Comparison of ENCODE assay signal across 9 mouse cellular contexts in the genomic region with DNA sequence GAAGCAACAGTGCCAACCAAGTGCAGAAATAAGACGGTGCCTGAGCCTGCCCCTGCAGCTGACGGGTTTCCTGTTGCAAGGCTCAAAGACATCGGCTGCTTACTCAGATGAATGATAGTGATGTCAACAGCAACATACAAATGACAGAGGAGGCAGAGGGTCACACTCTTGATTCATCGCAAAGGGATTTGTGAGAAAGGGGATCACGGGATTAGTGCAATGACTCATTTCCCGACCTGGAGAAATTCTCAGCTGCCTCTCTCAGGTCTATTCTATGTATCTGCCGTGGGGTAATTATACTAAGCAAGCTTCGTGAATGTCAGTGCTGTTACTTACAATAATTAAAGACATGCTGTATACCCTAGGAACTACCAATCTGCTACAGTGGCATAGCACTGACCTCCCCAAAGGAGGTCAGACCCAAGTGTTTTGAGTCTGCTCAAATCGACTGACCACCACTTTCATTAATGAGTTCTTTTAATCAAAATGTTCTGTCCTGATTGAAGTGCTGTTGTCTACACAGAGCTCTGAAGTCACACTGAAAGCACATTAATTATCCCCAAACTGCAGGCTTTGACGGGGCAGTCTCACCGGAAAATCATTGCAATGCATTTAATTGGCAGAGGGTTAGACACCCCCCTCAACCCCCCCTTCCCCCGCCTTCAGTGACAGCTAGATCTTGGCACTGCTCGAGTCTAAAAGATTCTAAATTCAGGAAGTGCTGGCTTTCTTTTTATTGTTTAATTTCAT.
DNase-seq lines count a peak whose midpoint lies in the region; ATAC-seq and TF ChIP-seq lines count a peak whose summit lies in the region.
"Had no signal": no experiment of that assay in that cellular context is flagged by ENCODE, and none has a peak within 500 bp of the region (broad histone marks: within the 10 kb centered on the region; RNA-seq: fewer than 3 reads in every experiment).

No protein-coding gene starts in this region.

- no peaks in the 10 kb centered on the region for H3K36me3 ChIP-seq in kidney, adult 2 months (ENCODE audit: control insufficient read depth, insufficient read depth, low read length)
- no peaks in the 10 kb centered on the region for H3K36me3 ChIP-seq in kidney, embryonic 14.5 days (ENCODE audit: control insufficient read depth, insufficient read depth, low read length)
- H3K36me3 ChIP-seq in midbrain, embryonic 13.5 days: no peaks in the 10 kb centered on the region

- H3K4me1 ChIP-seq in kidney, adult 2 months (ENCODE audit: control insufficient read depth, insufficient read depth, low read length): 0 out of 2 replicates have a peak, but pooled peaks cover 2% of the 10 kb centered on the region
- no peaks in the 10 kb centered on the region for H3K4me1 ChIP-seq in kidney, embryonic 14.5 days (ENCODE audit: control insufficient read depth, insufficient read depth, low read length)
- peaks cover 8% of the 10 kb centered on the region for H3K4me1 ChIP-seq in midbrain, embryonic 13.5 days (replicated peaks)

- 22% methylated on average over 13 of the region's 13 CpGs for WGBS in kidney, adult 2 months
- WGBS in kidney, embryonic 14.5 days: 43% methylated on average over 13 of the region's 13 CpGs
- WGBS in midbrain, embryonic 13.5 days: 21% methylated on average over 13 of the region's 13 CpGs

- H3K9ac ChIP-seq in kidney, embryonic 14.5 days (ENCODE audit: low read depth, low read length): no peak overlapping the region
- H3K9ac ChIP-seq in midbrain, embryonic 13.5 days (replicated peaks): no peak overlapping the region; the same call in 1 of the 2 replicates

- no peak for TF ChIP-seq POLR2A in kidney, adult 2 months (IDR thresholded peaks at IDR 0.05; ENCODE audit: low read depth, low read length)

- no peak for TF ChIP-seq CTCF in kidney, adult 2 months (conservative IDR thresholded peaks at IDR 0.05; ENCODE audit: insufficient read depth, insufficient read length, low read depth, low read length)

- no peak overlapping the region for H3K4me3 ChIP-seq in kidney, adult 2 months (ENCODE audit: insufficient read depth, low read depth, low read length)
- H3K4me3 ChIP-seq in kidney, embryonic 14.5 days (ENCODE audit: low read length): no peak overlapping the region
- no peak overlapping the region for H3K4me3 ChIP-seq in midbrain, embryonic 13.5 days (replicated peaks)

- DNase-seq in kidney, adult 2 months: peak; percentile 22
- peak; percentile 44 for DNase-seq in adrenal gland, postnatal 14 days
- DNase-seq in forelimb bud, embryonic 11.5 days (ENCODE audit: low read depth, low spot score): peak; percentile 17
- DNase-seq in layer of hippocampus, adult 11-12 months (ENCODE audit: low spot score): no peak
- no peak for DNase-seq in gastrocnemius, postnatal 4 days (ENCODE audit: low spot score in 2 of 2)
- DNase-seq in MN1 (ENCODE audit: low spot score): no peak

- no peak overlapping the region for H3K27ac ChIP-seq in kidney, adult 2 months (ENCODE audit: insufficient read depth, low read depth, low read length)
- H3K27ac ChIP-seq in kidney, embryonic 14.5 days (ENCODE audit: low read depth, low read length): no peak overlapping the region
- 0 out of 2 replicates have a peak overlapping the region, but pooled peaks have one; percentile 6 for H3K27ac ChIP-seq in midbrain, embryonic 13.5 days
- H3K27ac ChIP-seq: macrophage had no signal

- no peaks in the 10 kb centered on the region for H3K27me3 ChIP-seq in kidney, adult 2 months (replicated peaks; ENCODE audit: control insufficient read depth, insufficient read depth, low read length)
- H3K27me3 ChIP-seq in kidney, embryonic 14.5 days (ENCODE audit: control insufficient read depth, insufficient read depth, low read length): no peaks in the 10 kb centered on the region
- no peaks in the 10 kb centered on the region for H3K27me3 ChIP-seq in midbrain, embryonic 13.5 days

- H3K9me3 ChIP-seq in kidney, embryonic 14.5 days (ENCODE audit: control insufficient read depth, low read length): no peaks in the 10 kb centered on the region
- H3K9me3 ChIP-seq in midbrain, embryonic 13.5 days: no peaks in the 10 kb centered on the region

- ATAC-seq in kidney, embryonic 14.5 days (ENCODE audit: low FRiP score, low TSS enrichment): no peak; the same call in 1 of the 2 replicates
- ATAC-seq in midbrain, embryonic 13.5 days: peak; percentile 90

- no peak overlapping the region for H3K4me2 ChIP-seq in kidney, embryonic 14.5 days (replicated peaks; ENCODE audit: low read depth, low read length)
- peak overlapping the region; percentile 37 for H3K4me2 ChIP-seq in midbrain, embryonic 13.5 days (replicated peaks)

Comparison
In these comparisons a context has a peak if more than half of its experiments do, and no peak if none do; other contexts are left out.
1. DNase-seq: peak in kidney, adult 2 months (single experiment), adrenal gland, postnatal 14 days (single experiment) and forelimb bud, embryonic 11.5 days (single experiment); none in layer of hippocampus, adult 11-12 months (single experiment), gastrocnemius, postnatal 4 days (0 of 2) and MN1 (single experiment).